Mouse (Mus musculus): Measurements from ENCODE around the gene Sgms1.

Sgms1 gene

DNA sequence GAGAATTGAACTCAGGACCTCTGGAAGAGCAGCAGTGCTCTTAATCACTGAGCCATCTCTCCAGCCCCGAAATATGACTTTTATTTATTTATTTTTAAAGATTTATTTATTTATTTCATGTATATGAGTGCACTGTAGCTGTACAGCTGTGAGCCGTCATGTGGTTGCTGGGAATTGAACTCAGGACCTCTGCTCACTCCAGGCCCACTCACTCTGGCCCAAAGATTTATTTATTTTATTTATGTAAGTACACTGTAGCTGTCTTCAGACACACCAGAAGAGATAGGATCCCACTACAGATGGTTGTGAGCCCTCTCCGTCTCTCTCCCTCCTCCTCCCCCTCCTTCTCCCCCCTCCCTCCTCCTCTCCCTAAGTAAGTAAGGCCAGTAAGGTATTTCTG is 101.7 kb downstream of the Sgms1 start:
- DNase-seq: no peak

DNA sequence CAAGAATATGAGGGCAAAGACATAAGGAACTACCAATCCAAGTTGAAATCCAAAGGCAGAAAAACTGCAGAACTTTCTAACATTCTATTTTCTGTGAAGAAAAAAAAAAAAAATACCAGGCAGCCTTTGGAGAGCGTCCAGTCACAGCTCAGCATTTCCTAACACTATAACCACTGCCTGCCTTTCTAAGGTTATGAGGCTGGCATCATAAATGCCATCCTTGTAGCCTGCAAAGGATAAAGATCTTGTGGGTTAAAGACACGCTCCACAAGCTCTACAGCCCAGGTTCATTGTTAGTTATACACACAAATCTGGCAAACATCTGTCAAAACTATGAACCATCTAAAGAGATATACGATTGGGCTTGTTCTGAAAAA is 104.1 kb downstream of the Sgms1 start:
- DNase-seq: no peak

DNA sequence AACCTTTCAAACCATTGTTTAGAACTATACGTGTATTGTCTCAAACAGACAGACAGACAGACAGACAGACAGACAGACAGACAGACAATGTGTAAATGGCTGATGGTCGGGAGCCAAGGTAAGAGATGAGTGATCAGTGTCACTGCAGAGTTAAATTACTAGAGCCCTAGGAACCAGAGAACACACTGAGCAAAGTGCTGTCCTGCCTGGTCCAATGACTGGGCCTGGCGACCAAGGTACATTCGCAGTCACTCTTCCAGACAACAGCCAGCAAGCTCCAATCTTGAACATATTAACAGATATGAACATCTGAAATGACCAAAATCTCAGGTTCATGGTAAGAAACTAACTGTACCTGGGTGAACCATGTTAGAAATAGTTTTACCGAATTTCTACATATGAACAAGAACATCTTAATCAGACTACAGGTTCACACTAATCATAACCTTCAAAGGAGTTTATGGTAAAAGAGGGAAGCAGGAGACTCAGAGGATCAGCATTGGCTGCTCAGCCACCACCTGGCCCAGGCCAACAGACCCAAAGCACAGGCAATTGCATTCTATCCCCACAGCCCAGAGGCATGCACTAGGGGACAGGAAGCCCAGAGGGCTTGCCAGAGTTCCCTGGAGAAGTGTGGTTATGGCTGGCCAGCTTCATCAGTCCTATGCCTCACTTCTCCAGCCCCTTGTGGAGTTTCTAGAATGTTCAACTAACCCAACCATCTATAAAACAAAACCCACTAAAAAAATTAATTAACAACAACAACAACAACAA is 104.6 kb downstream of the Sgms1 start:
- no peak for DNase-seq

DNA sequence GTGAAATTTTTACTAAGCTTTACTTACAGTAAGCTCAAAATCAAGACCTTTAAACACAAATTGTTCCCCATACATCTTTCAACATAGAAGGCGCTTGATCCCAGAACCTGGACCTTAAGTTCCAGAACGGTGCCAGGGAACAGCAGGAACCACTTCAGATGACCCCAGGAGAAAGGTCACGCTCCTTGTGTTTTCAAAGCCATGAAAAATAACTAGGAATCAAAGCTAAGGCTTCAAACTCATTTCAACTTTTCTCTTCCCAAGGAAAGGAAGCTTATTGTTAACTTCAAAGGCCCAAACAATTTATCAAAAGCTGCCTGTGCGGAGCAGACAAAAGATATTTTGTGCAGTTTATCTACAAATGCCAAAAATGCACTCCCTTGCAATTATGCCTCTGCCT is 107.6 kb downstream of the Sgms1 start:
- no peak for DNase-seq

DNA sequence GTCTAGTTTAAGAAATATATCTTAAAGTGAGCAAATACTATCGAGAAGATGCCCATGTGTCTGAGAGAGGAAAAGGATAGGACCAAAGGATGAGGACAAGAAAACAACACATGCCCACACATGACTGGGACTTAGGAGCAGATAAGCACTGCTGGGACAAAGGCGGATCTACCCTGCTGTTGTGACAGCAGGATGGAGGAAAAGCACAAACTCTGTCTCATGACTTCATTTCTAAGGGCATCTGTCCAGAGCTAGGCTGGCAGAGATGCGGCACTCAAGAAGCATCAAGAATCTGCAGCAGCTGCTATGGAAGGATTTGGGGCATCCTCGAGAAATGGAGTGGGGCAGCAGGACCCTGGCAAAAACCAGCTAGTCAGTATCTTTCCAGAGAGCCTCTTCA is 109.1 kb downstream of the Sgms1 start:
- DNase-seq: no peak

DNA sequence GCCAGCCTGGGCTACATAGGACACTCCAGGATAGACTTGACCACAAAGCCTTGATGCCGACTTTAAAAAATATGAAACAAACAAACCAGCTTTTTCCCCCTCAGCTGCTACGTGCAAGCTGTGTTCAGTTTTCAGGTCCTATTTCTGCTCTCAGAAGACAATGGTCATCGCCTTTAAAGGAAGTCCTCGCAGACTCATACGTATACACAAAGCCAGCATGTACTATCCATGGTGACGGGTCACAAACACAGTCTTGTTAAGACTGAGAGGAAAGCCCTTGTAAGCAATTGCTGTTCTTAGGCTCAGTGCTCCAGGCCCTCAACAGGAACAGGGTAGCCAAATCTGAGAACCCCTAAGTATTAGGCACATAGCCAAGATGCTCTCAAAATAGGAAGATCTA is 110.1 kb downstream of the Sgms1 start:
- DNase-seq: no peak

DNA sequence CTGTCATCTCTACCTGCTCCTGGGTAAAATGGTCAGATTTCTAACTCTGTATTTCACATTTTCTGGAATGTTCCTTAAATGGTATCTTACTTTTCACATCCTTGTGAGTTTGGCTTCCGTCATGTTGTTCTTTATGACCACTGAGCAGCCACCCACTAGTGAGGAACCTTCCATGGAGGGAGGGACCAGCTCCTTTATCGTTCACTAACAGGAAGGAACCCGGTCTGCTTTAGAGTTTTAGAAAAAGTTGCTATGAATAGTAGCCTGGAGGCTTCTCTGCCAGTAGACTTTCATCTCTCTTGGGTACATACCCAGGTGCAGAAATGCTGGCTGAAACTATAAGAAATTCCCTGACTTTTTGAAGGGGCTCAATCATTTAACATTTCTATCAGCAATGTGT is 111.6 kb downstream of the Sgms1 start:
- DNase-seq: no peak

DNA sequence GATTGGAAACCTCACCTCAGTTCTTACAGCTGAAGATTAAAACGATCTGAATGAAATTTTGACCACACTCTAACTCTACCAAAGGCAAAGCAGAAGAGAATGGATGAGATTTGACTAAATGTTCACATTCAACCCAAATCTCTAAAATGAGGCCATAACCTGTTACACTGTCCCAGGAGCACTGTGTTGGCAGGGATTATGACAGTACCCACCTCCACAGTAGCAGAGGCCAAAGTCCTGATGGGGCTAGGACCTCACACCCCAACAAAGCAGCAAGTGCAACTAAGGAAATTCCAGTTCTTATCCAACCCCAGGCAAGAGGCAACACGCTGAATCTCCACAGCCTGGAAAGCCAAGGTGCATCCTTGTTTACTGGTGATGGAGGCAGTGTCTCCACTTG is 112.2 kb downstream of the Sgms1 start:
- DNase-seq: no peak

DNA sequence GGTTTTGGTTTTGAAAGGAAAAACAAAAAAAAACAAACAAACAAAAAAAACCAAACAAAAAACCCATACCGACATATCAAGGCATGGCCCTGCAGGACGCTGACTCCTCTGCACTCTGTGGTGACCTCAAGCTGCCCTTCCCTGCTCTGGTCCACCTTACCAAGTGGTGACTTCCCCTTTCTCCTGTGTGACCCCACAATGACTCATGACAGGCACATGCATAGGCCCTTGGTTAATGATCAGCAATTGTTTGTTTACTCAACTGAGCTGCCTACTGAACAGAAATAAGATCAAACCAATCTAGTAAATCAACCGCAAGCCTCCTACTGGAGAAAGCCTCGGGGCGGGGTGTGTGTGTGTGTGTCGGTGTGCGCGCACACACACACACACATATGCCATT is 112.7 kb downstream of the Sgms1 start:
- no peak for DNase-seq

DNA sequence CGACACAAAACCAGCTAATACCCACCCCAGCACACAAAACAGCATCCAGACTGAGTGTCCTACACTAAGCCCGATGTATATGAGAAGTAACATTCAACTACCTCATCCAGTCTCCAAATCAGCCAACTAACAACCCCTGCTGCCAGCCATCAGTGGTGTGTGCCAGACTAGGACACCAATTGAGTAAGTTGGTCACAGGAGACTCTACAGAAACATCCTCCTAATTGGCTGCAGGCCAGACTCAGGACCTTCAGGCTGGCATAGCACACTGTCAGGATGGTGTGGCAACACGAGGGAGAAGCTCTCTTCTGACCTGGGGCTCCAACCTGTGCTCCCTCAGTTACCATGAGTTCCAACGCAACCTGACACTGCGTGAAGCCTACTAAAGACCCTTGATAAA is 113.3 kb downstream of the Sgms1 start:
- DNase-seq: no peak

DNA sequence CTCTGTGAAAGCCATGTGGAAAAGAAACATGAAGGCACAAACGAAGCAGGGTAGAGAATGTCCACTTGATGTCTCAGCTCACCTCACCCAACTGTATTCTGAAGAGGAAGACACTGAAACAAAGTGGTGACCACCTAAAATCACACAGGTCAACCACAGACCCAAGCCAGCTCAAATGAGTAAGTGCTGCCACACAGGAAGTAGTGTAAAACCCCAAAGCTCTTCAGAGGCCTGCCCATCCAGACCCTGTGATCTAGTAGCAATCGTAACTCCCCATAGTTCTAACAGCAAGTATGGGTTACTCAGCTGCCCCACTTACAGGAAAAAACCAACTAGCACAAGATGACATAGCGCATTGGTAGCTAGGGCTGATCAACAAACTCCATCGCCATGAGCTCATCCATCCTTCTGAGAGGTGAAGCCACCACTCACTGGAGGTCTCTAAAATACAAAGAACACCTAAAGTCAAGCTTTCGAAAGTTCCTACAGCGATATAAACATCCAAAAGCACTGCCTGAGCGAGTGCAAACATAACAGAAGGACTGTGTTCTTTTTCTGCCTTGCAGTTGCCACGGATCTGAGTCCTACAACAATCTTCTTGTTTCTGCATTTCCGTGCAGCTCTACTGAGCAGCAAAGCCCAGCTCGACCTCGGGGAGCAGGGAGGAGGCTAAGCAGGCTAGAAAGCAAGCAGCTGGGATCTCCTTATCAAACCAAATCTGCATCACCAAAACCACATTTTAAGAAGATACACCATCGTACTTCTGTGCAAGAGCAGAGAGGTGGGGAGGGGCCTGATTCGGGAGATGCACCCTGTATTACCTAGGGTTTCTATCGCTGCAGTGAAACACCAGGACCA is 114.2 kb downstream of the Sgms1 start:
- DNase-seq: no peak

DNA sequence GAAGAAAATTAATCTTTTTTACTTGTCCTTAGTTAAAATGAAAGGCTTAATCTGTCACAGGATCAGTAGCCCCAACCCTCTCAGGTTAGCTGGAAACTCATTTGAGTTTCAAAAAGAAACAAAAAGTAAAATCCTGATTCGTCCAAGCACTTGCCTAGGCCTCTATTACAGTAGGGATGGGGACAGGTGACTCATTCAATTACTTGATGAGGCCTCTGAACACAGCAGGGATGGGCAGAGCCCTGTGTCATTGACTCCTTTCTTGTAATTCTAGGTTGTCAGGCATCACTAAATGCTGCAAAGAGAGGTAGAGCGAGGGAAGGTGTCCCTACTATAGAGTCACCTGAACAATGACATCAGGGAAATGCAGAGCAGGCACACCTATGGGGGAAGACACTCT is 115.4 kb downstream of the Sgms1 start:
- no peak for DNase-seq

DNA sequence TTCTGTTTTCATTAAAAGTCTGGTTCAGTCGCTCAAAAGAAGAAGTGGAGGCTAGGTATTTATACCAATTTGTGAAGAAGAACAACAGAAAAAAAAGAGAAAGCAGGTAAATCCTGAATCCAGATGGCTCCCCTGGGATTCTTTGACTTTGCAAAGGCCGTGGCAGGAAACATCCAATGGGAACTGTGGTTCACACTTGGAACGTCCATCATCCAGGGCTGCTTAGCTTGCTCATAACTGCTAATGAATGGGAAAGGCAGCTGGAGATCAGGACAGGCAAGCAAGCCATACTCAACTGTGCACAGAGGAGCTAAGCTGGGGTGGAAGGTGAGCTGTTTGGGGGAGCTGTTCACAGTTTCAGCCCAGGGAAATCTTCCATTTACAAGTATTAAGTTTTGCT is 115.8 kb downstream of the Sgms1 start:
- DNase-seq: no peak

DNA sequence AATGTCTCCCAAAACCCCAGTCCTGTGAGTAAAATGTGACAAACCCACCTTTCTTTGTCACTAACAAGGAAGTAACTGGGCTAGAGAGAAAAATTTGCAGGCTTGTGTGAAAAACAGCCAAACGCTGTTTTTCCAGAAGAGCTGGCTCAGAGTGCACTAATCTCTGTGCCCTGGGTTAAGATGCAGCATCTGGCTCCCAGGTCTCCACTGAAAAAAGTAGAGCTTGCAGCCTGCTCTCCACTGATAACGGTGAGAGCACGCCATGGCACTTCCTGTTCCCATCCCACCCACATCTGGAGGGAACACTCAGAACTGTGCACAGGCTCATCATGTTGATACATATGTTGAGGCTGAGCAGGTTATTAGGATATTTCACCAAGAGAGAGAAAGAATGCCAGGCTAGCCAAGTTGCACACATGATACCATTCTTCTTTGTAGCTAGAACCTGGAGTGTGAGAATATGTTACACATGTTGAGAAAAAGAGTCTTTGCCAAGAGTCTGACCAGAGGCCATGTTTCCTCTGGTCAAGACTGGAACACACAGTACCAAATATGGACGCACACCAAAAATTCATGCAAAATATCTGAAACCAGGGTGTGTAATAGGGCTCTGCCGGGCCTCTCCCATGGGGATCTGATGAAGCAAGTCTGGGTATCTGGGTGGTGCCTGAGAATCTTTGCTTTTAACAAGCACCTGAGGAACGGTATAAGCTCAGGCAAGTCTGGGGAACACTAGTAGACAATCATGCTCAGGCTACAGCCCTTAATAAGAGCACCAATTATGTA is 116.8 kb downstream of the Sgms1 start:
- DNase-seq: no peak

DNA sequence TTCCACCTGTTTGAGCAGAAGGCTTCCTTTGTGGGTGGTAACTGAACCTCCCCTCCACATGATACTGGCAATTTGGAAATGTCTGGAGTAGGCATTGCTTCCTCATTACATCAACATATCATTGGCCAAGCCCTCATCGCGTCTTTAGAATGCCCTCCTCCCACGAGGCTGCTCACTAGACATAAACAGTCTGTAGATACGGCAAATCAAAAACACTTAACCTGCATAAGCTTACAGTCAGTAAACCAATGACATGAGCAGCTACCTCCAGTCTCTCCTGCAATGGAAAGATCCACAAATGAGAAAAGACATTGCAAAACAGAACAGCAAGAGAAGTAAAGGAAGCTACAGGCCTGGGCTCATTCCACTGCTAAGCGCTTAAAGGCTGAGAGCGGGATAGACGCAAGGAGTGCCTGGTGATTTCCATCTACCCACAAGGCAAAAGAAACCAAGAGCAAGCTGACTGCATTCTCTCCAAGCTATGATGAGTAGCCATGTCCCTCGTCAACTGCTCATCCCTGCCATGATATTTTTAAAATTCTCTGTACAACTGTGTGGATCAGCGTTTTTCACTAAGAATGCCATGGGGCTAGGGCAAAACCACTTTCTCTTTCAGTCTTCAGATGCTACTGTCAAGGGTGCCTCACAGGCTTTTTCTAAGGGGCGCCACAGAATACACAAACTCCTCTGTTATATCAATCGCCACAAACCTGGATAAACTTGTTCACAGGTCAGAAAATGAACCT is 117.9 kb downstream of the Sgms1 start:
- no peak for DNase-seq

DNA sequence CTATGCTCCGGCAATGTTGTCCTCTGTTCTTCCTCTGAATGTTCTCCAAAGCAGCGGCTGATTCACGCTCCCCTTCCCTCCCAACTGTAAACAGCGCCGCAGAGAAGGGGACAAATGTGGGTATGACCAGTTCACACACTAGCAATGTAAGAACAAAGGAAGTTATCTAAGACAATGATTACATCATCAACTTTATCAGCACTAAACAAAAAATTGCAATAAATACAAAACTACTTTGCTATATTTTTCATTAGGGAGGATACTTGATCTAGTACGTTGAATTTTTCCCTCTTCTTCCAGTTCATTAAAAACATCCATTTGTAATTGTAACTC is 119.7 kb downstream of the Sgms1 start:
- peak; percentile 43 for DNase-seq

DNA sequence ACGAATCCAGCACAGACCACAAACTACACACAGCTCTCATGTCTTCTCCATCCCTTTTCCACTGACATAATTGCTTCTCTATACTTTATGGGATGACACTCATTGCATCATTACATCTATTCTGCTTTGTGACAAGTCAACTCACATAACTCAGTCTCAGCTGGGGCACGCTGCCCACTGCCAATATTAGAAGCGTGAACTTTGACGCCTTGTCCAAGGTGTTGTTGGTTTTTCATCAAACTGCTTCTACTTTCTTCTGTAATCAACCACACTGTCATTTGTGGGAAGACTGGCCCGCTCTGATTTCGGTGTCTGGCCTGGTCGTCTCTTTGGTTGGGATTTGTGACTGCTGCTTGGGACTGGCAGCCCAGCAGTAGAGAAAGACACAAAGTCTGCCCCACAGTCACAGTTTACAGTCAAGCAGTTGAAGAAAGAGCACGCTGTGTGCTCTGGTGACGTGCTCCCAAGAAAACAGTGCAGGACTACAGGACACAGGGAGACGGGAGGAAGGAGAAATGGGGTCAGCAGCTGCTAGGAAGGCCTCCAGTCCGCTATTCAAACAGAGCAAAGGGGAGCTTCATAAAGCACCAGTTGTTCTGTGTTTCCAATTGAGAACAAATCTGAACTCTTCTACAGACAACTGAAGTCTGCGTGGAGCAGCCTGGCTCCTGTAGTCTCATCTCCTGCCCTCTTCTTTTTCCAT is 120.2 kb downstream of the Sgms1 start:
- DNase-seq: no peak

DNA sequence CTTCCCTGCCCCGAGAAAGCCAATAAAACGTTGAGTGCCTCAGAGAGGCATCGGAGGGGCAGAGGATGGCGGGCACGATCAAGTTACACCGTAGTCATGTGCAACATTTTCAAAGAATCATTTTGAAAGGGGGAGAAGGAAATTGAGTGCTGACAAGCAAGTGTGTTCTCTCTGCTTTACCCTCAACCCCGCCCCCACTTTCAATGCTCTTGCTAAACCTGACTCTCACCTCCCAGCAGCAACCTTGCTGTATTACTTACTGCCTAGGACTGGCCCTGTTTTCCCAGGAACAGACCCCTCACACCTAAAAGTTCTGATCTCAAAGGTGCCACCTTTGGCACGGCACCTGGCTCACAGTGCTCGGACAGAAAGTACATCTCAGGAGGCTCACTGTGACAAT is 121.0 kb downstream of the Sgms1 start:
- no peak for DNase-seq

DNA sequence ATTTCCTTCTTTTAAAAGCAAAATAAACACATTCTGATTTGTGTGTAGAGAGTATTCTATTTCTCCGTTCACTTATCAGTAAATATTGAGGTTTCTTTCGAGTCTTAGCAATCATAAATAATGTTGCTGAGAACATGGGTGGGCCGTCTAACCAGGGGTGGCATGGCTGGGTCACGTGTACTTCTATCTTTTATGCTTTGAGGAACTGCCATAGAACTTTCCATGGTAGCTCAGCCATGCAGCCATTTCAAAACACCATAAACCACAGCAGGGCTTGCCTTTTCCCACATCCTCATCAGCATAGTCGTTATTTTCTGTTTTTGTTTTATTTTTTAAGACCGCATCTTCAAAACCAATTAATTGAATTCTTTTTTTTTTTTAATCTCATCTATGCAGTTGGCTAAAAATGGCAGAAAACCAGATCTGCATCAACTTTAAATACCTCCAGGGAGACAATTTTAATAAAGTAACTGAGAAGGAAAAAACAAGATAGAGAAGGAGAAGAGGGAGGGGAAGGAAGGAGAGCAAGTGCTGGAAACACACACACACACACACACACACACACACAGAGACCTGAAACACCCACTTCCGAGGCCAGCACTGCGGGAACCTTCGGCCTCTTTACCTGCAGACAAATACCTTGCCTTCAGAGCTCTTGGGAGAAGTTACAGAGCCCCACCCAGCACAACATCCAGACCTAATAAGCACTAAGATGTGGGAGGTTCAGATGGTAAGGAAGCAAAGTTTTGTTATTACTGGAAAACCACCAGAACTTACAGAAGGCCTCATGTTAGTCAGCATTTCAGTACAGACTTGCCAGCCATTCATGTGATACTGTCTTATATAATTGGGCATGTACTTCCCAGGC is 122.9 kb downstream of the Sgms1 start:
- no peak for DNase-seq

DNA sequence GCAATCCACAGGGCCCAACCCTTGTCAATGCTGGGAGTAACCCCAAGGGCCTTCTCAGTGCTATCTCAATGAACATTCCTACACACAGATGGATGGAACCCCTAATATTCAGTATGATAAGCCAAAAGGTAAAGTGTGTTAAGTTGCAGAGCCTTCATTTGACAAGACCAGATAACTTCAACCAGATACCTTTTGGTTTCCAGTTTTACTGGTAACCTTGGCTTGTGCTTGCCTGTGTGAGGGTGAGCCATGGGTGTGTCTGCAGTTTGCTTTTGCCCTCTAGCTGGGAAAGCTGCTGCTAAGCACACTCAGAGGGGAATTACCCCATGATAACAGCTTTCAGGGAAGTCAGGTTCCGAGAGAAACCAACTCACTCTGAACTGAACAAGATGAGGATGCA is 125.8 kb downstream of the Sgms1 start:
- DNase-seq: no peak

DNA sequence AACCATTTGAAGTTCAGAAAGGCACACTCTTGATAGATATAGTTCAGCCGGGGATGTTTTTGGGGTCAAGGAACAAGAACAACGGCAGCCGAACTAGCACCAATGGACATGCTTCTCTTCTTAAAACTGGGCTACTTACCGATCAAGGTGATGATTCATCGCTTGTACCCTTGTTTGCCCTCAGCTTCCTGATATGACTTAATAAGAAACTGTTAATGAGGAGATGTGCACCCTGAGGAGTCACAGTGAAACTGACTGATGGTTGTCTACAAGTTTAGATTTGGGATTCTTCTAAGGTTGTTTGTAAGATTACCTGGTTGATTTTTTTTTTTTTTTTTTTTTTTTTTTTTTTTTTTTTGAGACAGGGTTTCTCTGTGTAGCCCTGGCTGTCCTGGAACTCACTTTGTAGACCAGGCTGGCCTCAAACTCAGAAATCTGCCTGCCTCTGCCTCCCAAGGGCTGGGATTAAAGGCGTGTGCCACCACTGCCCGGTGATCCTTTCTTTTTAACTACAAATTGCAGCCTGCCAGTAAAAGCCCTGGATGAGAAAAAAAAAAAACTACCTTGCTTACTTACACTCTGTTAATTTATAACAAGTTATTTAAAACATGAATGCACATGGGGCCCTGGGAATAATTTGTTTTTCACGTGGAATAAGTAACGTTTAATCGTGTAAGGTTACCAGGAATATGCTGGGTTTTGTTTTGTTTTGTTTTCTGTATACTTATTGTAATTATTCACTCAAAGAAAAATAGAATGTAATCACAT is 126.5 kb downstream of the Sgms1 start:
- DNase-seq: no peak

All from lung, postnatal 10 days (tissue).